Mouse (Mus musculus): Measurements from ENCODE around the gene Lhfp. TPM values are rescaled to one million over a fixed set of nuclear protein-coding genes. Genes with fewer than 3 reads are reported as not detected.

Lhfp gene
- polyA plus RNA-seq, 1 experiment from 2014 or later = 67.6 TPM

- no peak overlapping the region for H3K4me2 ChIP-seq
- no peak for ATAC-seq (ENCODE audit: low FRiP score)
- 88% methylated on average over 4 of the region's 4 CpGs for WGBS
- no peaks in the 10 kb centered on the region for H3K9me3 ChIP-seq
- peaks cover under 1% of the 10 kb centered on the region; the same call in 1 of the 2 replicates for H3K27me3 ChIP-seq
- no peak overlapping the region for H3K9ac ChIP-seq
- no peak overlapping the region for H3K4me3 ChIP-seq
- no peaks in the 10 kb centered on the region for H3K4me1 ChIP-seq (replicated peaks)
- no peak overlapping the region for H3K27ac ChIP-seq
- no peaks in the 10 kb centered on the region for H3K36me3 ChIP-seq
Observed at GRCm38 (mm10) chr3:53027333-53027732, 14.0 kb upstream of the Lhfp start.

GRCm38 (mm10) chr3:53029046-53029445, 12.3 kb upstream of the Lhfp start:
- Histone ChIP-seq H3K27me3 (peaks cover 4% of the 10 kb centered on the region; the same call in 1 of the 2 replicates), H3K4me1 (replicated peaks) (no peaks in the 10 kb centered on the region), H3K9ac (no peak overlapping the region), H3K27ac (no peak overlapping the region), H3K4me3 (no peak overlapping the region), H3K4me2 (no peak overlapping the region), H3K9me3 (no peaks in the 10 kb centered on the region), H3K36me3 (no peaks in the 10 kb centered on the region)
- 23% methylated on average over 7 of the region's 7 CpGs for WGBS
- ATAC-seq (ENCODE audit: low FRiP score) = no peak

- no peaks in the 10 kb centered on the region for H3K9me3 ChIP-seq
- H3K4me3 ChIP-seq = no peak overlapping the region
- H3K9ac ChIP-seq = no peak overlapping the region
- H3K4me1 ChIP-seq (replicated peaks) = no peaks in the 10 kb centered on the region
- no peak overlapping the region for H3K4me2 ChIP-seq
- no peaks in the 10 kb centered on the region for H3K36me3 ChIP-seq
- H3K27ac ChIP-seq = no peak overlapping the region
- H3K27me3 ChIP-seq = peaks cover 4% of the 10 kb centered on the region; the same call in 1 of the 2 replicates
- ATAC-seq (ENCODE audit: low FRiP score) = no peak
- 51% methylated on average over 6 of the region's 6 CpGs for whole genome bisulfite sequencing
Observed at GRCm38 (mm10) chr3:53031586-53031985, 9.7 kb upstream of the Lhfp start.

- ATAC-seq (ENCODE audit: low FRiP score) = no peak
- no peaks in the 10 kb centered on the region for H3K36me3 ChIP-seq
- no peak overlapping the region for H3K4me2 ChIP-seq
- H3K27me3 ChIP-seq = peaks cover 4% of the 10 kb centered on the region; the same call in 1 of the 2 replicates
- no peaks in the 10 kb centered on the region for H3K9me3 ChIP-seq
- H3K9ac ChIP-seq = no peak overlapping the region
- H3K4me1 ChIP-seq (replicated peaks) = no peaks in the 10 kb centered on the region
- WGBS = 85% methylated on average over 5 of the region's 5 CpGs
- H3K4me3 ChIP-seq = no peak overlapping the region
- no peak overlapping the region for H3K27ac ChIP-seq
Observed at GRCm38 (mm10) chr3:53032432-53032831, 8.9 kb upstream of the Lhfp start.

- Histone ChIP-seq H3K36me3 (no peaks in the 10 kb centered on the region), H3K9me3 (no peaks in the 10 kb centered on the region), H3K4me3 (no peak overlapping the region), H3K4me2 (no peak overlapping the region), H3K27me3 (peaks cover 4% of the 10 kb centered on the region; the same call in 1 of the 2 replicates), H3K9ac (no peak overlapping the region), H3K4me1 (replicated peaks) (no peaks in the 10 kb centered on the region), H3K27ac (no peak overlapping the region)
- ATAC-seq (ENCODE audit: low FRiP score) = no peak
- WGBS = 22% methylated on average over 3 of the region's 3 CpGs
Observed at GRCm38 (mm10) chr3:53033448-53033847, 7.9 kb upstream of the Lhfp start.

GRCm38 (mm10) chr3:53036076-53036475, 5.3 kb upstream of the Lhfp start:
- Histone ChIP-seq H3K4me3 (no peak overlapping the region), H3K9ac (no peak overlapping the region), H3K4me2 (no peak overlapping the region), H3K9me3 (no peaks in the 10 kb centered on the region), H3K27me3 (peaks cover 8% of the 10 kb centered on the region; the same call in 1 of the 2 replicates), H3K4me1 (replicated peaks) (0 out of 2 replicates have a peak, but pooled peaks cover 6% of the 10 kb centered on the region), H3K27ac (no peak overlapping the region), H3K36me3 (no peaks in the 10 kb centered on the region)
- no peak for ATAC-seq (ENCODE audit: low FRiP score)
- WGBS = 80% methylated on average over 5 of the region's 5 CpGs

- no peak for ATAC-seq (ENCODE audit: low FRiP score)
- no peaks in the 10 kb centered on the region for H3K36me3 ChIP-seq
- no peak overlapping the region for H3K4me3 ChIP-seq
- H3K27me3 ChIP-seq = peaks cover 8% of the 10 kb centered on the region; the same call in 1 of the 2 replicates
- no peak overlapping the region for H3K9ac ChIP-seq
- no peak overlapping the region for H3K27ac ChIP-seq
- no peak overlapping the region for H3K4me2 ChIP-seq
- H3K9me3 ChIP-seq = no peaks in the 10 kb centered on the region
- H3K4me1 ChIP-seq (replicated peaks) = peaks cover 9% of the 10 kb centered on the region
- 88% methylated on average over 7 of the region's 7 CpGs for WGBS
Observed at GRCm38 (mm10) chr3:53036941-53037340, 4.4 kb upstream of the Lhfp start.

GRCm38 (mm10) chr3:53038913-53039312, 2.4 kb upstream of the Lhfp start:
- Histone ChIP-seq H3K4me3 (no peak overlapping the region), H3K27me3 (peaks cover 7% of the 10 kb centered on the region; the same call in 1 of the 2 replicates), H3K4me2 (no peak overlapping the region), H3K4me1 (replicated peaks) (peaks cover 26% of the 10 kb centered on the region), H3K36me3 (no peaks in the 10 kb centered on the region), H3K9ac (no peak overlapping the region), H3K27ac (no peak overlapping the region), H3K9me3 (no peaks in the 10 kb centered on the region)
- 73% methylated on average over 5 of the region's 5 CpGs for WGBS
- ATAC-seq (ENCODE audit: low FRiP score) = no peak

- Histone ChIP-seq H3K27ac (no peak overlapping the region), H3K4me3 (no peak overlapping the region), H3K4me2 (no peak overlapping the region), H3K9ac (no peak overlapping the region), H3K4me1 (replicated peaks) (peaks cover 32% of the 10 kb centered on the region), H3K27me3 (peaks cover 7% of the 10 kb centered on the region; the same call in 1 of the 2 replicates), H3K9me3 (no peaks in the 10 kb centered on the region), H3K36me3 (no peaks in the 10 kb centered on the region)
- ATAC-seq (ENCODE audit: low FRiP score) = no peak
- 85% methylated on average over 8 of the region's 8 CpGs for WGBS
Observed at GRCm38 (mm10) chr3:53039746-53040145, 1.6 kb upstream of the Lhfp start.

- Histone ChIP-seq H3K36me3 (no peaks in the 10 kb centered on the region), H3K4me1 (replicated peaks) (peaks cover 38% of the 10 kb centered on the region), H3K27ac (peak overlapping the region; percentile 85), H3K9me3 (no peaks in the 10 kb centered on the region), H3K27me3 (peaks cover 7% of the 10 kb centered on the region; the same call in 1 of the 2 replicates), H3K9ac (peak overlapping the region; percentile 85), H3K4me3 (peak overlapping the region; percentile 69), H3K4me2 (peak overlapping the region; percentile 84)
- 5% methylated on average over 17 of the region's 17 CpGs for WGBS
- ATAC-seq (ENCODE audit: low FRiP score) = peak; percentile 50
Observed at GRCm38 (mm10) chr3:53040593-53041410, 526 bp upstream of the Lhfp start.

GRCm38 (mm10) chr3:53042240-53042567, 876 bp downstream of the Lhfp start:
- 28% methylated on average over 9 of the region's 9 CpGs for WGBS
- Histone ChIP-seq H3K4me3 (peak overlapping the region; percentile 69), H3K4me2 (peak overlapping the region; percentile 84), H3K9me3 (no peaks in the 10 kb centered on the region), H3K9ac (peak overlapping the region; percentile 85), H3K27me3 (peaks cover 7% of the 10 kb centered on the region; the same call in 1 of the 2 replicates), H3K4me1 (replicated peaks) (peaks cover 43% of the 10 kb centered on the region), H3K27ac (0 out of 2 replicates have a peak overlapping the region, but pooled peaks have one; percentile 85), H3K36me3 (no peaks in the 10 kb centered on the region)
- no peak for ATAC-seq (ENCODE audit: low FRiP score)

- no peaks in the 10 kb centered on the region for H3K36me3 ChIP-seq
- WGBS = 83% methylated on average over 13 of the region's 13 CpGs
- no peaks in the 10 kb centered on the region for H3K9me3 ChIP-seq
- H3K27ac ChIP-seq = 0 out of 2 replicates have a peak overlapping the region, but pooled peaks have one; percentile 23
- peaks cover 7% of the 10 kb centered on the region; the same call in 1 of the 2 replicates for H3K27me3 ChIP-seq
- H3K4me2 ChIP-seq = peak overlapping the region; percentile 84
- ATAC-seq (ENCODE audit: low FRiP score) = no peak
- H3K4me3 ChIP-seq = peak overlapping the region; percentile 69
- peaks cover 43% of the 10 kb centered on the region for H3K4me1 ChIP-seq (replicated peaks)
- H3K9ac ChIP-seq = peak overlapping the region; percentile 60; the same call in 1 of the 2 replicates
Observed at GRCm38 (mm10) chr3:53043206-53043780, 2.0 kb downstream of the Lhfp start.
